Mouse (Mus musculus): ENCODE data around the gene Zdhhc19.

Zdhhc19 gene

DNA sequence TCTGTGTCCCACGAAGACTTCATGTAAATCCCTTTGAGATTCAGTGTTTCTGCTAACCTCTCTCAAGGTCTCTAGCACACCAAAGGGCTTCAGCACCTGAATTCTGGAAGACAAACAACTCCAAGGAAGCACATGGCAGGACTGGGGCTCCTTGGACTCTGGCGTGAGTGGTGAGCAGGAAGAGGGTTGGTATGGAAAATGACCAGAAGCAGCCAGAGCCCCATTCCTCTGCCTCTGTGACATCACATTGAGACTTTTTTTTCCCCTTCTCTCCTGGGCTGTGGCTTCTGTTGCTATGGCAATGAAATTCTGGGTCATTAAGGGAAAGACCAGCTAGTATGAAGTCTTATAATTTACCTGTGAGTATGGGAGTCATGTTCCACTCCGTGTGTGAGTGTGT is at the start of gene Zdhhc19:
Gene Zdhhc19, plus strand, starts transcription at position 301 of the 400 bp plus-strand sequence.
- DNase-seq (ENCODE audit: low read depth, low spot score) = no peak

DNA sequence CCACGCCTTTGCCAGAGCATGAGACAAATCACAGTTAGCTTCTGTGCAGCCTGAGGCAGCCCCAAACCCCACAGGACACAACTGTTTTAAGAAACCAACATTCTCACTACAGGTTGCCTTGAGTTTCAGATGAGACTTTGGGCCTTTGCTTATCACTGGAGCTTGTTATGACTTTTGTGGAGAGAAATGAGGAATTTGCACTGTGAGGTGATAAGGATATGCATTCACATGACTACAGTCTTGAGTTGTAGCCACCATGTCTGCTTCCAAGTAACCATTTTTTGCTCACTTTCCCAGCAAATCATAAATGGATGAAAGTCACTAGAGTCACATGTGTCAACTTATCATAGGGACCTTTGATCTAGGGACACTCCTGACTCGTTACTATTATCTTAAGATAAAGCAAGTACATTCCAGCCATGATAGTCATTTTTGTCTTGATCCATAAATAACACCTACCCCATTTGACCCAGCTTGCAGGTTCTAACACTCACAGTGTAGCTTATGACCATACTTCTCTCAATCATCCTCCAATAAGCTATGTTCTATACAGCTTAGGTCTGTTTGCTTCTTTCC is 49.4 kb upstream of the Zdhhc19 start:
- DNase-seq (ENCODE audit: low read depth, low spot score) = no peak

DNA sequence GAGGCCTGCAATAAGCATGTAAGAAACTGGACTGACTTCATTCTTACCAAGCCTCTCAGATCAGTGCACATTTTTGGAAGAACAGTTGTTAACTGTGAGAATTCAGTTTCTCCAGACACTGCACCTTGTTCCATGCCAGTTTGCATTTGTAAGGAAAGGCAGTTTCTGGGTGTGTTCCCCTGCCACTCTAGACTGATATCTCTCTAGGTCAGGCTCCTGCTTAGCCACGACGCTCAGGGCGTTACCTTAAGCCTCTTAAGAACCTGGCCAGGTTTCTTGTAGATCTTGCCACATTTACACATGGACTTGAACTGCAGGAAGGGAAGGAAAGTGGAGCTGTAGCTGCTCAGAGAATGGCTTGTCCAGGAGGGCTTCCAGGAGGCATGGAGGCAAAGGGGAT is 46.4 kb upstream of the Zdhhc19 start:
- DNase-seq (ENCODE audit: low read depth, low spot score) = no peak

DNA sequence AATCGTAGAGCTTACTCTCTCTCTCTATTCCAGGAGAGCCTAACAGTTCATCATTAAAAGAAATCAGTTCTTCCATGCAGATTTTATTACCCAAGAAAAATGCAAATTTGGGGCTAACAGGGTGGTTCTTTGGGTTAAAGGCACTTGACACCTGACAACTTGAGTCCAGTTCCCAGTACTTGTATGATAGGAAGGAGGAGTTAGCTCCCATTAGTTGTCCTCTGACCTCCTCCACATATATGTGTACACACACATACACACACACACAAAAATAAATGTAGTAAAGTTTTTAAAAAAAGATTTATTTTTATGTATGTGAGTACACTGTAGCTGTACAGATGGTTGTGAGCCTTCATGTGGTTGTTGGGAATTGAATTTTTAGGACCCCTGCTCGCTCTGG is 45.9 kb upstream of the Zdhhc19 start:
- no peak for DNase-seq (ENCODE audit: low read depth, low spot score)

DNA sequence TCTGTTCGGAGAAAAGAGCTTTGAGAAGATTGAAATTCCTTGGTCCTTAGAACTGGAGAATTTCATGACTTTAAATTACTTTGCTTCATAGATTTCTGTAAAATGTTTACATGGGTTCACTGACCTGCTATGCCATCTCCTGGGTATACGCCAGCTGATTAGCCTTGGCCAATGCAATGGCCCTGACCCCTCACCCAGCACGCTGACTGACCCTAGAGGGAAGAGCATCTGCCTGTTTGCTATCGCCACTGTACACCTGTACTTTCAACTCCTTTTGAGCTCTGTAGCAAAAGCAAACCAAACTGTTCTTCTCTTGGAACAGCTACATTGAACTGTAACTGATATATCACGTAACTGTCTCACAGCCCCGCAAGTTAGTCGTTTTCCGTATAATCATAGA is 43.0 kb upstream of the Zdhhc19 start:
- no peak for DNase-seq (ENCODE audit: low read depth, low spot score)

DNA sequence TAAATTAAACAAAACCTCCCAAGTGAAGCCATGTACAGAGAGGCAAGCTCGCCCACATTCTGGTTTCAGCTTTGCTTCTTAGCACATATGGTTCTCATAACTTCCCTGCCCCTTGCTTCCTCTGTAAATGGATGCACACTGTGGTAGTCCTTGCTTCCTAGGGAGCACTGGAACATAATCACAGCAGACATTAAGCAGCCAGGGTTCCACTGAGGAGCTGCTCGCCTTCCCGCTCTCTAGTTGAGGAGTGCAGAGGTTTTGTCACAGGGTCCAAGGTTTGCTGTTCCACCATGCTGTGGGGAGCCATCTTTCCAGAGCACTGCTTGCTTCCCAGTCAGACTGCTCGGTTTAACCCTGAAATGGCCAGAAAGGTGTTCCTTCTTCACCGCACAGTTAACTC is 41.4 kb upstream of the Zdhhc19 start:
- no peak for DNase-seq (ENCODE audit: low read depth, low spot score)

DNA sequence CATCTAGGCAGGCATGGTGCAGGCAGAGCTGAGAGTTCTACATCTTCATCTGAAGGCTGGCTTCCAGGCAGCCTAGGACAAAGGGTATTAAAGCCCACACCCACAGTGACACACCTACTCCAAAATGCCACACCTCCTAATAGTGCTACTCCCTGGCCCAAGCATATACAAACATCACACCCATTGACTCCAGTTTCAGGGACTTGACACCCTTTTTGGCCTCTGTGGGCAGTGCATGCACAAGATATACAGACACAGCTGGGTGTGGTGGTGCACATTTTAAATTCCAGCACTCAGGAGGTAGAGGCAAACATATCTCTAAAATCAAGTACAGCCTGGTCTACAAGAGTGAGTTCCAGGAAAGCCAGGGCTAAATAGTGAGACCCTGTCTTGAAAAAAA is 40.0 kb upstream of the Zdhhc19 start:
- DNase-seq (ENCODE audit: low read depth, low spot score) = no peak

DNA sequence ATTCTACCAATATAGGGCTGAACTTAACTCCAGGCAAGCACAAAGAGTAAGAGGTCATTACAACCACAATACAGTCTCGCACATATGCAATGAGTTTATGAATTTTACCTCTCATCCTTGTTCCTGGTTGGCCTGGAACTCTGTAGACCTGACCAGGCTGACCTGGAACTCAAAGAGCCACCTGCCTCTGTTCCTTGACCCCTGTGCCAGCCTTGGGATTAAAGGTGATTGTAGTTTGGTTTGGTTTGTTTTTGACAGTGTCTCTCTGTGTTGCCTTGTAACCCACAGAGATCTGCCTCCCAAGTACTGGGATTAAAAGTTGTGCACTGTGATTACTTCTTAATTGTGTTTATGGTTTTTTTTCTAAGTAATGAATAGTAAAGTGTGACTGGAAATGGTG is 39.3 kb upstream of the Zdhhc19 start:
- DNase-seq (ENCODE audit: low read depth, low spot score) = no peak

DNA sequence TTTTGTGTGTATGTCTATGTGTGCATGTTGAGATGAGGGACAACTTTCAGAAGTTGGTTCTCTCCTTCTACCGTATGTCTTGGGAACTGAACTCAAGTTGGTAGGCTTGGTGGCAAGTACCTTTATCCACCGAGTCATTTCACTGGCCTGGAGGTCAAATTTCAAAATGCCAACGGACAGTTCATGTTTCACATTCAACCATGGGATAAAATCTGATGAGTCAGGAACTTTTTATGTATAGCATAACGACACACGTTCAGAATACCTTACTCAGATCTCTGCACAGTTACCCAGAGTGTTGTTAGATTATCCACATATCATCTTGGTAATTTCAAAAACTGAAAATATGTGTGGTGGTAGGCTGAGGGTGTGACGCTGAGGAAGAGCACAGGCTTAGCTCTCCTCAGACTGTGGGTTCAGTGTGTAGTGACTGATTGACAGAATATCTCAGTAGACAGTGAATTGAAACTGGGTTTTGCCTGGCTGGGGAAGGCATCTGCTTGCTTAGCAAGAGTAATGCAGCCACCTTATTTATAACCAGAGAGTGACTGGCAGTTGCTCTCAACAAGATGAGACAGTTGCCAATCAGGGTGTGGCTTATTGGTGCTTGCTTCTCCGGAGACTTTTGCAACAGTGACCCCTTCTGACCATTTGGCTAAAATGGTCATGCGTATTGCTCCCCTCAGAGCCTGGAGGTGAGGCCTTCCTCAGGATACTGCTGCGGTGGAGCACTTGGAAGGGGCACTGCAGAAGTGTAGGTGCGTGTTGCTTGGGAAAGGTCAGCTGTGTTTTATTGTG is 38.3 kb upstream of the Zdhhc19 start:
- DNase-seq (ENCODE audit: low read depth, low spot score) = peak; percentile 88

DNA sequence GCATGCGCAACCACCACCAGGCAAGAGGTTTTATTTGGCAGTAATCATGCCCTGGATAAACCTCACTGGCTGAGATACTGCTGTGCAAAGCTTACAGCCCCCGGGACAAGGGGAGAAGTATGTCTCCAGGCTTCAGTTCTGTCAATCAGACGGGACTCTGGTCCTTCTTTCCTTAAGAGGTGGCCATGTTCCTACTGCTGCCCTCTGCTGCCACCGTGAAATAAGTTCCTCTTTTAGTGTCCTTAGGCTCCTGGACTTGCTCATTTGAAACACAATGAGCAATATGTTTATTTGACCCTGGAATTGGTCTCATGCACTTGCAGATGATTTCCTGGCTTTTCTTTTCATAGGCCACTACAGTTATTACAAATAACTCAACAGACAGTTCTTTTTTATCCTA is 35.5 kb upstream of the Zdhhc19 start:
- DNase-seq (ENCODE audit: low read depth, low spot score) = peak; percentile 28

DNA sequence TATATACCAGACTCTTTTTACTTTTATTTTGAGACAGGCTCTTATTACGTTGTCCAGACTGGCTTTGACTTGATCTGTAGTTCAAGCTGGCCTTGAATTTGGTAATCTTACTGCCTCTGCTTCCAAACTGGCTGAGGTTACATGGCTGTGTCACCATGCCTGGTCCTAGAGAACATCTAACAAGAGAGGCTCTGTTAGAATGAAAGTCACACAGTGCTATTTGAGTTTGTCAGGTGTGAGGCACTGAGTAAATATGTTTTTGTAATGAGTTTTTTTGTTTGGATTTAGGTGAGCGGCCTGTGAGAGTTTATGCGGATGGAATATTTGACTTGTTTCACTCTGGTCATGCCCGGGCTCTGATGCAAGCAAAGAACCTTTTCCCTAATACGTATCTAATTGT is 34.4 kb upstream of the Zdhhc19 start:
- DNase-seq (ENCODE audit: low read depth, low spot score) = no peak

DNA sequence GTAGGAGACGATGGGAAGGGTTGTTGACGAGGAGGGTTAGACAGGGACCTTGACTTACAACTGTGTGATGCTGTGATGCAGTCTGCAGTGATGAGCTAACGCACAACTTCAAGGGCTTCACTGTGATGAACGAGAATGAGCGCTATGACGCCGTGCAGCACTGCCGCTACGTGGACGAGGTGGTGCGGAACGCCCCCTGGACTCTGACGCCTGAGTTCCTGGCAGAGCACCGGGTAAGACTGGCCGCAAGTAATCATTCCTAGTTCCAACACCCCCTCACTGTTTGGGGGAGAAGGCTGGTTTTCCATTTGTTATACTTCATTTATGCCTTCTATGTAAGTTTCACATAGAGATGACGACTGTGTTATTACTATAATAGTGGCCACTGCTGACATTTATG is 33.1 kb upstream of the Zdhhc19 start:
- DNase-seq (ENCODE audit: low read depth, low spot score) = no peak

DNA sequence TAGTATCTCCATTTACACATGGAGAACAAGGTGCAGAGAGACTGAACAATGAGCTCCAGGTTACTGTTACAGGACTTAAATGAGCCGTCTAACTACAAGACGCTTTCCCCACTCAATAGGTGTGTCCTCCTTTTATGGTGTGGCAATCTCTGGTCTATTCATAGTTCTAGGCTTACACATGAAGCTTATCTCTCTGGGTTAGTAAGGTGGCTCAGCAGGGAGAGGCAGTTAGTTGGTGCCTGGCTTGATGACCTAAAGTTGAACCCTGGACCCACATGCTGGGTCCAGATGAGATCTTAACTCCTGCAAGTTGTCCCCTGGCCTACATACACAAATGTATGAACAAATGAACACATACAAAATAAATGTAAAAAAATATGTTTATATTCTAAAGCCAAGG is 32.6 kb upstream of the Zdhhc19 start:
- DNase-seq (ENCODE audit: low read depth, low spot score) = no peak

DNA sequence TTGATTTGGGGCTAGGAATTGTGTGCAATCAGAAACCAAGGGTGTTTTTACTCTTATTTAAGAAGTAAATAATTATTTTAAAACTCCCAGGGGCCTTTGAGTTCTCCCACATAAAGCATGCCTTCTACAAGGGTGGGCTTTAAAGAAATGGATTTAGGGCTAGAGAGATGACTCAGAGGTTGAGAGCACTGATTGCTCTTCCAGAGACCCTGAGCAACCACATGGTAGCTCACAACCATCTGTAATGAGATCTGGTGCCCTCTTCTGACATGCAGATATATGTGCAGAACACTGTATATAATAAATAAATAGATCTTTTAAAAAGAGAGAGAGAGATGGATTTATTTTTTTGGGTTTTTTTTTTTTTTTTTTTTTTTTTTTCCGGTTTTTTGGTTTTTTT is 31.2 kb upstream of the Zdhhc19 start:
- DNase-seq (ENCODE audit: low read depth, low spot score) = peak; percentile 57

DNA sequence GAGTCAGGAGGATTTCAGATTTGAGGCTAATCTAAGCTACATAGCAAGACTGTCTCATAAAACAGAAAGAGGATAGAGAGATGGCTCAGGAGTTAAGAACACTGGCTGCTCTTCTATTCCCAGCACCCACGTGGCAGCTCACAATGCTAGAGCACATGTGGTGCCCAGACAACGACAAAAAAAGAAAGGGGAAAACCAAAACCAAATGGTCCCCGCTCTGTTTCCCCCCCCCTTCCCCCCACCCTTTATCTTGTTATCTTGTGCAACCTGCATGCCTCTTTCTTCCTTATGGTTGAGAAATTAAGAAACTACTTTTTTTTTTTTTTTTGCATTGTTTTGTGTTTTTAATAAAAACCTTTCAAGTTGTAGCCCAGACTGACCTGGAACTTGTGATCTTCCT is 27.6 kb upstream of the Zdhhc19 start:
- DNase-seq (ENCODE audit: low read depth, low spot score) = no peak

DNA sequence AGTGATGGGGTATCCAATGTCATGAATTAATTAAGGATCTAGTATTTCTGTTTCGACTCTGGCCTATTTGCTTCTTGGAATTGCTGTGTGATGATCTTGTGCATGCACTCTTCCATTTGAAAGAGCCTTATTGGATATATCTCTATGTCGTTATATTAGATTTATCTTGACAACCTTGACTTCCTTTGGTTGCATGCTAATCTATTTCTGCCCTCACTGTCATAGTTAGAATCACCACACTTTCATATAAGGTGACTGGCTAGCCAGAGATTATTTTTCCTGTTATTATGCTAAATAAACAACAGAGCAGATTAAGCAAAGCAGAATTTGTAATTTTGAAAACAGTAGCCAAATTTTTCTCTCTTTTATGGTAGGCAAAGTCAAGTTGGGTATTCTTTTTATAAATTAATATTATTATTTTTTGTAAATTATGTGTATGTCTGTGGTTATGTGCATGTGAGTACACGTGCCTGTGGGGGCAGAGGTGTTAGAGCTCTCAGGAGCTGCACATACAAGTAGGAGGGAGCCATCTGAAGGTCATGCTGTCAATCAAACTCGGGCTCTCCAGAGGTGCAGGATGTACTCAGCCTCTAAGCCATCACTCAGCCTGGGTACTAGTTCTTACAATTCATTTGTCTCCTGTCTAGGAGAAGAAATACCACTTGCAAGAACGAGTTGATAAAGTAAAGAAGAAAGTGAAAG is 26.5 kb upstream of the Zdhhc19 start:
- DNase-seq (ENCODE audit: low read depth, low spot score) = no peak

DNA sequence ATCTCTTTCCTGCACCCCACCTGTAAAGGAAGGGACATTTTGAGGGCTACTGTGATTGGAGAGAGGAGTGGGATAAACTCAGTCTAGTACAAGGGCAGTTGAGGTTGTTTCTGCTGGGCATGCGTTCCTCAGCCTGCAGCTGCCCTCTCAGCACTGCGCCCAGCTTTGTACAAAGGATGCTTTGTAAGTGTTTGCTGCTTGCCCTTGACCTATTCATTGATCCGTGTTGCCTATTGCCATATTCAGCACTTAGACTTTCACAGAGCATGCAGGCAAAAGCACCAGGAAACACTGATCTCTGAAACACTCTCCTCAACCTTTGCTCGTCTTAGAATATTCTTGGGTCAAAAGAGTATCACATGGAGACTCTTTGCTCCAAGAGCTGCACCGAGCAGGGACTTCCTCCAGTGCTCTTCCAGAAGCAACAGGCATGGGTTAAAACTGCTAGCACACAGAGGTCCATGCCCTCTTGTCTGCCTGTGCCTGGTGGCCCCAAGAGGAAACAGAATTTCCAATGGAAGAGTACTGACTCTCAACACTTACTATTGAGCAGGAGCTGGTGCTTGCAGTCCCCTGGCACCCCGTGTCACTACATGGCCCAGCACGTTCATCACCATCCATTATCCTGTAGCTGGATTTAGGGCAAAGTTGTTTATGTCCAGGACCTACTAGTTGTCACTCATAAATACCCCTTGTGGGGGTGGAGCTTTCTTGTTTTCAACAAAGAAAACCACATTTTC is 23.6 kb upstream of the Zdhhc19 start:
- DNase-seq (ENCODE audit: low read depth, low spot score) = no peak

DNA sequence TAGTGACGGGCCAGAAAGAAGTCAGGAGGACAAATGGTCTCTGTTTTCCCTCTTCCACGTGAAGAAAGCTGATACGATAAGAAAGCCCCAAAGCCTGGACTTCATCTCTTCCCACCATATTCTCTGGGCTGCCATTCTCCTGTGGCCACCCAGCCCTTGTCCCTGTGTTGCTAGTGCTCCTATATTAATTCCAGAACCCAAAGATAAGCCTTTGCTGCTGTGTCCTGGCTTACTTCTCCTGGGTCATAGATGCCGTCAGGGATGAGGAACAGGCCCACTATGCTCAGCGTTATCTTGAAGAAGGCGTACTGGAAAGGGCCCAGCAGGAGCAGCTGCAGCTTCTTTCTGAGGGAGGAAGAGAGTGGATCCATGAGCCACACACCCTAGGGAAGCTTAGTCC is 18.8 kb upstream of the Zdhhc19 start:
- no peak for DNase-seq (ENCODE audit: low read depth, low spot score)

DNA sequence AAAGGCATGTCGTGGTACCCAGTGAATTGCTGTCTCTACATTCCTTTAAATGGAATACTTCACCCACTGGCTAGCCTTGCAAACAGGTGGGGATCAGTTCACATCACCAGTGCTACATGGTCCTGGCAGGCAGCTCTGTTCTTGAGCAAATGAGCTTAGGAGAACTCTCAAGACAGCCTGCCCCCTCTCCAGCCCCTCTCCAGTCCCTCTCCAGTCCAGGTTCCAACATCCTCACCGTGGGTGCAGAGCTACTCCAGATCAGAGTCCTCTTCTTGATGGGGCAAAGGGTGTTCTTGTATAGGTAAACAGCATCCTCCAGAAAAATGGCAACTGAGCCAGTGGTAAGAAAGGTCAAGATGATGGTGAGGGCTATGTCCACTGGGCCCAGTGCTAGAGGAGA is 16.6 kb upstream of the Zdhhc19 start:
- no peak for DNase-seq (ENCODE audit: low read depth, low spot score)

DNA sequence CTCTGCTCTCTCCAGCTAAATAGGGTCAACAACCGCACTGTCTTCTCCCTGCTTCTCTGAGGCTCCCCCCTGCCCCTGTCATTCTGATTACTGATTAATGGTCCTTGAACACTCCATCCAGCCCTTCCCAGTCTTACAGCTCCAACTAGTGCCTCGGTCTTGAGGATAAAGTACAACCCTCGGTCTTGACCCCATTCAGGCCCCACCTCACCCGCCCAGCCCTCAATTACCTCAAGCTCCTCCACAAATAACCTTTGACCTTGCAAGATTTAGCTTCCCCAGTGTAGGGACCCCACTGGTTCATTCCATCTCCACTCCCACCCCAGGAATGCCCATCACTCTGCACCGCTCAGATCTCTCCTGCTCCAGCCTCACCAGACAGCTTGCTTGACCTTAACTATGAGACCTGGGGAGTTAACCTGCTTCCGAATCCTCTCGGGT is 11.6 kb upstream of the Zdhhc19 start:
- no peak for DNase-seq (ENCODE audit: low read depth, low spot score)

DNA sequence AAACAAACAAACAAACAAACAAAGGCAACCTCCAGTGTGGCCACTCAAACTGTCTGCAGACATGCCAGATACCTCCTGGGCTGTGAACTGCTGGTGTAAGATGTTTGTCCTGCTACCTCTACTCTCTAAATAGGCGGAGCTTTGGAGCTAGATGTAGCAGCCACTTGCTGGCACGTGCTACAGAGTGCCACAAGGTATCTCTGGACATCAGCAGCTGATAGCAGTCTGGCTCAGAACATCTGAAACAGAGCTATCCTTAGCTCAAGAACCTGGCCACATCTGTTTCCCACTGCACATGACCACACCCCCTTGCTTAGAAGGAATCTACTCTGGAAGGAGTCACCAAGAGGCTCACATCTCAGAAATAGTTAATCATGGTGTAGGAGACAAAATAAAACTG is 10.9 kb upstream of the Zdhhc19 start:
- no peak for DNase-seq (ENCODE audit: low read depth, low spot score)

DNA sequence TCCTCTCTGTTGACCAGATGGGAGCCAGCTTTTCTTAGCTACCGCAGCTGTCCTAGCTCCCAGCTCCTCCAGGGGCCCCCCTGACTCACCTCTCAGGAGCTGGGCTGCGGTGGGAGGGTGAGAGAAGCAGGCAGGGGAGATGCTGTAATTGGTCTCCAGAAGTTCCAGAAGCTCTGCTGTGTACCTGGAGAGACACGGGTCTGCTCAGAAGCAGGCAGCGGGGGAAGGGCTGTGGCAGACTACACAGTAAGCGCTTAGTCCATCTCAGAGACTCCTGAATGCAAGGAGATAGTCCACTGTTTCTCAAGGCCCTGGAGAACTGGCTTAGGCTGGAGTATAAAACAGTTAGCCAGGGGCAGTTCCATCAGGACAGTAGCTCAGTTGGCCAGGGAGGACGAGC is 10.0 kb upstream of the Zdhhc19 start:
- DNase-seq (ENCODE audit: low read depth, low spot score) = no peak

Data from 3T3-L1 (cell line).